Mouse (Mus musculus) gastrocnemius, postnatal 36 days (tissue): ENCODE data around the gene Fat3. TPM values are rescaled to one million over a fixed set of nuclear protein-coding genes. Genes with fewer than 3 reads are reported as not detected.
A peak's percentile ranks its signal among the peaks of the same experiment; 100 is the strongest.

ENCODE experiments used
- DNase-seq, 2 experiments: peaks; one replicate each; pipeline ENCODE4 v3.0.0; 2022
- intact Hi-C: fragments of 180-260 bp; cut with DNase I; formaldehyde crosslinking; loops from one replicate; pipeline ENCODE4 v1.15.1; 2025
- long read RNA-seq, 2 experiments: library from polyadenylated mRNA; stranded (forward); transcript quantifications; one replicate each; pipeline ENCODE4 v2.0.0; 2021
- total RNA-seq, 2 experiments: library from RNA; stranded (reverse); gene quantifications; 2 replicates each; pipeline ENCODE4 v1.2.3; 2021

Fat3 gene
- under 1 TPM; 0.46 to 0.47 TPM for total RNA-seq
- long read RNA-seq, experiment 1: 0 reads
- long read RNA-seq, experiment 2: 0 reads

DNA sequence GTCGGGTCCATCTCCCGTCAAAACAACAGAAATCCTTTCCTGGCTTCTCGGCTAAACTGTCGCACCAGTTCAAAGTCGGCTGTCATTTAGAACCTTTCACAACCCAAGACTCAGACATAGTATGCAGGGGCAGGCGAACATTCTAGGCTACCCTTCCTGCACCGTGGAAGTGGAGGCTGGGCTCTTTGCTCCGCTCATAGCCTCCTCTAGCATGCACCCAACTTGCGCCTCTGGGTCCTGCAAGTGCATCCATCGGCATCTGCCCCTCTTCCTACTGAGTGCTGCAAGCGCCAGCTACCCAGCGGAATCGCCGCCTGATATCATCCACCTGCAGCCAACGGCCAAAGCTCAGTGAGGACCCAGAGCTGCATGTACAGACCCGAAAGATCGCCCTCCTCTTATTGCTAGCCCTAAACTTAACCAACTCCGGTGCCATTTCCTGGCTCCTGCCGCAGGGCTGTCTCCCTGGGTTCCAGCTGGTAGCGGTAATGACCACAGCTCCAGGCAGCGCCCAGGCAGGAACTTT is at the start of gene Fat3:
Gene Fat3, minus strand, starts transcription at position 100 of the 526 bp plus-strand sequence.
- intact Hi-C loops: no loop called here
- no peak for DNase-seq

DNA sequence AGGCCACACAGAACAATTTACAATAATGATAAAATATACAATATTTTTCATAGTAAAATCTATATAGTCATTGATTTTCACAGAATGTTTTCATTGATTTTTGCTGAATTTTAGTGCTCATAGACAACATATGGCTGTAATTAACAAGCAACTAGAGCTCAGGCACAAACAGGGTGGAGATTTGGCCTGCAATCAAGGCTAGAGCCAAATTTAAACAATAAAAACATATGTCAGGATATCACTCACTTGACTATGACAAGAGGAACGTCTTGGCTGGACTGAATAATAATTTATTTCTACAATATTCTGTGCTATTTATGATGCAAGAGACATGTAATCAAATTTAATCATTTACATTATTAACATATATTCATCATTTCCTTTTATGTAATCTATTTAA is 31.8 kb upstream of the Fat3 start:
- DNase-seq: no peak
- intact Hi-C loops: no loop called here

DNA sequence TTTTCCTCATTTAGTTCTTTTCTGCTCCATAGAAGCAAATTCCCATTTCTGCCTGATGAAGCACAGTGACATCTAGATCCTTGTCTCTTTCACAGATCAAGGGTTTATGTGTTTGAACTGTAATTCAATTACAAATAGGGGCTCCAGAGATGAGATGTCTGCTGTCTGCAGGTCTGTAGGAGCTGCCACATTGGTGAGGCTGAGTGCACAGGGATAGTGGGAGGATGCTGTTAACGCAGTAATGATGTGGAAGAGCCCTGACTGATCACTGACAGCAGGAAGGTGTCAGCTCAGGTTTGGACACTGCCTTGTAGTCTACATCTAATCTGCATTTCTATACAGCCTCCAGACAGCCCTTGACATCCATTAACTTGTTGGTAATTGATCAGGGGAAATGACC is 16.5 kb upstream of the Fat3 start:
- intact Hi-C loops: no loop called here
- DNase-seq: no peak

DNA sequence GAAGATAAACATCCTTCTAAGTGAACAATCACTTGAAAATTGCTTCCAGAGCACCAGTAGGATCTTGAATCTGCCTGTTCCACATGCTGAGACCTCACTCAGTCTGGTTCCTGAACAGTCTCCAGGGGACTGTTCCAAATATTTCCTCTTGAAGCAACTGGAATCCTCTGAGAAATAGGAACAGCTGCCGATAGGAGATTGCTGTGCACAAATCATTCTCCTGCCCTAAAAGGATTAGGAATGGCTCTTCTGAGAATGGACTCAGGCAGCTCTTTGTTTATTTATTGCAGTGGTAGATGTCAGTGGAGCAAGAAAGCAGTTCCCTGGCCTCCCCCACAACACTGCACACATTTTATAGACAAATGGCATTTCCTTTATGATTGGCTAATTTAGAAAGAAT is 10.9 kb upstream of the Fat3 start:
- intact Hi-C loops: no loop called here
- DNase-seq: no peak

DNA sequence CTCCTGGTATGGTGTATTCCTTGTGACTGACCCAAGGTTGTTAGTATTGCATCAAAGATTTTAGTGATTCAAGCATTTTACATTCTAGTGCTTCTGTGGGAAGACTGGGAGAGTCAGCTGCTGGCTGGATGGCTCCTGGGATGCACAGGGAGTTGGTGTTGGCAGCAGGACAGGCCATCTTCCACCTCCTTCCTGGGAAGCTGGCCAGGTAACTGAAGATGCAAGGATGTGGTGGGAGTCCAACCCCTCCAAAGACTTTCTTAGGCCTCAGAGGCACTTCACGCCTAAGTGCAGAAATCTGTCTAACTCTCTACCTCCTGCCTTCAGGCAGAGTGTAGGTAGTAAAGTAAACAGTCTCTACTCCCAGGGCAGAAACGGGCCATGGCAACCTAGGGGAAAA is 2.7 kb upstream of the Fat3 start:
- intact Hi-C loops: no loop called here
- DNase-seq: no peak

DNA sequence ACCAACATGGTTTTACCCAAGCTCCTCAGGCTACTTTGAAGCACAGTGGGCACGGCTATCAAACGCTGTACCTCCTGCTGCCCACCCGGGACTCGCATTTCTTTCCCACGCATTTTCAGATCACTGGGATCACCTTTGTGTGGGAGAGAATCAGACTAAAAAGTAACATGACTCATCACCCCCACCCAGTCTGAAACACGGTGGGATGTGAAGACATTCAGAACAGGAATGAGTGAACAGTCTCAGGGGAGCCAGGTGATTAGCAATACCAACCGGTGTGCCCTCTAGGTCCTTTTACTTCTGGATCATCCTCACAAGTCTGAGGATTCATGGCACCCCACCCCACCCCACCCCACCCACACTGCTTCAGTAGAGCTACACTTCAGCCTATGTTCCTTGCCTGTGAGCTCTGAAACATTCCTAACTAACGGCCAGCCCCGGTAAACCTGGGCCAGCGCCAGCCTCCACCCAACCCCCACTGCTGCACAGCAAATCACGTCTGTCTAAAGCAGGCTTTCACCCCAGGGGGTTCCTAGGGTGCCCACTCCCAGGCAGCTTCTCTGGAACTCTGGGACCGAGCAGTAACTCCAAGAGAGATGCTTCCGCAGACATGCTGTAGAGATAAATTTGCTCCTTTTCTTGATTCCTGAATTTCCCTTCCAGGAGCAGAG is 1.7 kb upstream of the Fat3 start:
- intact Hi-C loops: no loop called here

DNA sequence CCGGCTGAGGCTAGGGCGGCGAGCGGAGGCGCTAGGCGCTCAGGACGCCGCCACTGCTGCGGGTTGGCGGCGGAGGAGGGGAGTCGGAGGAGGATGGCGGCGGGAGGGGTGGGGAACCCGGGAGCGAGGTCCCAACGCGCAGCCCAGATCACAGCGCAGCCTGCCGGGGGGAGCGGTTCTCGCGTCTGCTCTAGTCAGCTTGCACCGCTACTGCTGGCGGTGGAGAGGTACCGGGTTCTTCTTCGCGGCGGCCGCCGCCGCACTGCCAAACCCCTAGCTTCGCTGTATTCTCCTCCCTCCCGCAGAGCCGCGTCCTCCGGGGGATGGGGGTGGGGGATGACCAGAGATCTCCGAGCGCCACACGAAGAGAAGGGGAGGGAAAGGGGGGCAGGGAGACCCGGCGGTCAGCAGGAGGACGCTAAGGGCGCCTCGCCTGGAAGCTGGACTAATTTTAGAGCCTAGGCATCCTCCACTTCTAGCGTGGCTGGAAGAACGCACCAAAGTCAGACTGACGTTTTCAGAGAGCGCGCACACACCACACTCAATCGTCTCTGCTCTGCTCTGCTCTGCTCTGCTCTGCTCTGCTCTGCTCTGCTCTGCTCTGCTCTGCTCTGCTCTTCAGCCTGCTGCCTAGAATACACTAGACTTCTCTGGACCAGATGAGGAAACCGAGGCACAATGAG is 1.0 kb upstream of the Fat3 start:
- intact Hi-C loops: no loop called here
- peak; percentile 7 to 13 for DNase-seq

More for the DNA sequence above, 1.7 kb upstream of the Fat3 start:
- no peak for DNase-seq

DNA sequence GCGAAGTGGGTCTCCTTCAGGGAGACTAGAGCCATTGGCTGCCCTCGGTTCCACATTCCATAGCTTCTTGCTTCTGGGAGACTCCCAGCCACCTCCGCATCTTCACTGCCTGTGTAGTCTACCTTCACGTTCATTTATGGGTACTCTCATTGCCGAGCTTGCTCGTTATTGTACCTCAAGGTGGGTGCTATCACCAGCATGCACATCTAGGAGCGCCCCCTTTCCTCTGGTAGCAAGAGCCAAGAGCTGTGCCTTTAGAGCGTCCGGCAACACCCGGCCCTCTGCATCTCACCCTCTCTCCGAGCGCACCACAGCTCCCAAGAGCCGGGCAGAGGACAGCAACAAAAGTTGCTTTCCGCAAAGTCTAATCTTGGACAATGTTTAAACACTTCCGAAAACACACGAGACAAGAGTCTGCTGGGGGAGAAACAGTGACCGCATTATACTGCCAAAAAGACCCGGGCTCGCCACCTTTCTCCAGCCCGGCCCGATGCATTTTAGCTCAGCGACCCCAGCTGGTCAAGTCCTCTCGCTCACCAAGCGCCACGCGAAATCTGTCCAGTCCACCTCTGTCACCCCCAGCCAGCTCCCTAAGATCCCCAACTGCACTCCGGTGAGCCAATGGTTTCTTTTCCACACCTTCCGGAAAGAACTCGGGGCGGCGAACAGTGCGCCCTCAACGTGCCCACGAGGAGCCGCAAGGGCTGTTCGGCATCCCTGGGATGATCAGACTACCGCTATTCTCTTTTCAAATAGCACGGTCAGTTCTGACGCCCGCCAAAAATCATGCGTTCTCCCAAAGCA is 501 bp downstream of the Fat3 start:
- peak in 1 of 2 experiments; percentile 11 for DNase-seq
- intact Hi-C loops: no loop called here

DNA sequence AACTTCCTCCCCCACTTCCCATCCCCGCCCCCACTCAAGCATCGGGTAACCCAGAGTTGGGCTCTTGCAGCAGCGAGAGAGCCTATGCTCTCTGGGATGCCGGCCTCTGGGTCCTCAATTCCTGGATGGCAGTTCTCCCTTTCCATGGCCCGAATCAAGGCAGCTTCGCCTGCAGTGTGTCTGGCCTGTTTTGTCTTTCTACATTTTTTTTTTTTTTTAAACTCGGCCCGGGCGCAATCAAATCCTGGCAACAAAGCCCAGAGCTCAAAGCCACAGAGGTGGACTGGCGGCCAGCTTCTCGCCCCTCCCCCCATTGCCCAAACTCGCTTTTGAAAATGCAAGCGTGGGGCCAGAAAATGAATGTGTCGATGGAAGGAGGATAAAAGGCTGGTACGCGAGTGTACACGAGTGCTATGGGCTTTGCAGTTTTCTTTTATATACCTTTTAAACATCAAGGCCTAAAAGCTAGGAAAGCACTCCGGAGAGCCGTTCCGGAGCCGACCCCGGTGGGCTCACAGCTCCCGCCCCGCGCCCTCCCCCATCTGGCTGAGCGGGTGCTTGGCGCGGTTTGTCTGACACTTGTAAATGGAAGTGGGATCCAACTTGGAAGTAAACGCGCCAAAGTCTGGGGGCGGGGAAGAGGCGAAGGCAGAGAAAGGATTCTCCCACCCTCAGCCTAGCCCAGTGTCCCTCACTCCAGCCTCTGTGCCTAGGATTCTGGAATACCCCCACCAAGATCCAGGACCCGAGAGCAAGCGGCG is 1.3 kb downstream of the Fat3 start:
- intact Hi-C loops: no loop called here
- peak; percentile 6 to 12 for DNase-seq

DNA sequence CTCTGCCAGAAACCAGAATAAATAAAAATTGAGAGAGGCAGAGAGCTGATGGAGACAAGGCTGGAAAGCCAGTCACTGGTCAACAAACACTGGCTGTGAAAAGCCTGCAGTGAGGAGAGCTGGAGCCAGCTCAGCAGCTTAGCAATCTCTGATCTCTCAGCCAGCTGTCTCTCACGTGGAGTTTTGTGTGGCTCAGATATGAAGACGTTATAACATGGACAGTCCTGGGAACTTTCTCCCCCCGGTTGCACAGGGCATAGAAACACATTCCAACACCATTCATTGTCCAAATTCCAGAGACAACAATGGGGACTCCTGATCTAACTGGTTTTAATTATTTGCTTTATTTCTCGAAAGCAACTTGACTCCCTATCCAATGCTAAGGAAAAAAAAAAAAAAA is 2.2 kb downstream of the Fat3 start:
- intact Hi-C loops: no loop called here
- no peak for DNase-seq

DNA sequence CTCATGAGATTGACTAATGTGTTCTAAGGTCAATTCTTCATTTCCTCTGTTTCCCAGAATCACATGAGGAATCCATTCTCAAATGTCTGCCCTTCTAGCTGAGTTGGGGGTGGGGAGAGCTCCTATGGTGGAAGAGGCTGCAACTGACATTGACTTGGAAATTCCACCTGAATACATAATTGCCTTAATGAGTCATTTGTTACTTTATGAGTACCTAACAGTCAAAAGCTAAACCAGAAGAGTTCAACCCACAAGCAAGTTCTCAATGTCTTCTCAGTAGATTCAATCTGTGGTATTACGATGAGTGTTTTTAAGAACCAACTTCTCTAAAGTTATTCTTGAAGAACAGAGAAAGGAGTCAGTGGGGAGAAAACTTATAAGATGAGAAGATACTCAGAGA is 3.7 kb downstream of the Fat3 start:
- DNase-seq: no peak
- intact Hi-C loops: no loop called here

DNA sequence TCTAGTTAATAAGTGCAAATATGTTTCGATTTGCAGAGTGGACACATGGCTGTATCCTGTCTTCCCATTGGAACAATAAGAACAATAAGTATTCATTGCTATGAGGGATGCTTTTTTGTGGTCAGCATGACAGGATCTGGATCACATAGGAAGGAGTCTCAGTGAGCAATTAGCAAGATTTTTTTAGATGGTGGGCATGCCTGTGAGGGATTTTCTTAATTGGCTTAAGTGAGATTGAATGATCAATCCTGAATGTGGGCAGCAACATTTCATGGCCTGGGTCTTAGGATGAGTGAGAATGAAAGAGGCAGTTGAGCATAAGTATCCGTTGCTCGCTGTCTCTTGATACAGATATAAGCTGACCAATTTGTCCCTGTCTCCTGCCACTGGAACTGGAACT is 4.8 kb downstream of the Fat3 start:
- DNase-seq: no peak
- intact Hi-C loops: no loop called here

DNA sequence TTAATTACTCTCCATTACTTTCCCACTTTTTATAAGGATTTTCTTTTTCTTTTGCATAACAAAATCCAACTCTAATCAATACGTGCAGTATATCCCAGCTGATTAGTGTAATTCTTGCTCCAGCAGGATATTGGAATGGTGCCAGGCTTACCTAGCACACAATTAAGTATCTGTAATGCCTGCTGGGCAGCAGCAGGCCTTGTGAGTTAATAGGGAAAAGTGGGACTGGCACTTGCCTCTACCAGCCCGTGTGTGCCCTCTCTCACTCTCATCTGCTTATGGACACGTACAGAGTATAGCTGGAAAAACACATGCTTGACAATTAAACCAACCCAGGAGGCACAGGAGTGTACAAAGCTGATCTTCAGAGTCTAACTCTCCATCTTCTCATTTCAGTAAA is 11.4 kb downstream of the Fat3 start:
- intact Hi-C loops: no loop called here
- no peak for DNase-seq

DNA sequence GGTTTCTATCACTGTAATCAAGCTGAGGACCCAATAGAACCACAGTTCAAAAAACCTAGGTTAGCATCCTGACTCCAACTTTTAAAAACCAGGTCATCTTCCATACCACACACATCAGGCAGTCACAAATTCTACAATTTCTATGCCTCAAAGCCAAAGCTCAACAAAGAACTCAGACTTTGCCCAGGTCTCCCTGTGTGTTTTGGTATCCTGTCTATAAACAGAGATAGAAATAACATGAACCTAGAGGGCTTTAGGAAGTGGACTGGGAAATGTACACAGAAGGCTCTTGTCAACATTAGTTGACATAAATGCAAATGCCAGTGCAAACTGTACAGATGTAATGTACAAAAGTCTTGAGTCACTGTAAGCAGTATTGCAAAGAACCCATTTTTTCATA is 13.5 kb downstream of the Fat3 start:
- intact Hi-C loops: no loop called here
- no peak for DNase-seq

DNA sequence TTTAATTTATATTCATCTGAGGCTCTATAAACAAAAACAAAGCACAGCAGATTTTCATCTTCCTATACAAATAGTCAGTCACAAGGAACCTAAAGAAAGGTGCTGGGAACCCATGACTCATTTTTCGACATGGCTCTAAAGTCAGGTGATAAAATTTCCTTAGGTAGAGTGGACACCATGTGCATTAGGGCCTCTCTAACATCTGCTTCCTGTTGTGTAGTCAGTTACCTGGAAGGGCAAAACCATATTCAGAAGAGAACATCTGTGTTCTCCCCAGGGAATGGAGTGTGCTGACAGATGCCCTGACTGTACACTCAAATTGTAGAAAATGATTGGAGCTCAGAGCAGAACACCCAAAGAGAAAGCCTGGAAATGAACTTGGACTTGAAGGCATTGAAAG is 14.9 kb downstream of the Fat3 start:
- DNase-seq: no peak
- intact Hi-C loops: no loop called here

DNA sequence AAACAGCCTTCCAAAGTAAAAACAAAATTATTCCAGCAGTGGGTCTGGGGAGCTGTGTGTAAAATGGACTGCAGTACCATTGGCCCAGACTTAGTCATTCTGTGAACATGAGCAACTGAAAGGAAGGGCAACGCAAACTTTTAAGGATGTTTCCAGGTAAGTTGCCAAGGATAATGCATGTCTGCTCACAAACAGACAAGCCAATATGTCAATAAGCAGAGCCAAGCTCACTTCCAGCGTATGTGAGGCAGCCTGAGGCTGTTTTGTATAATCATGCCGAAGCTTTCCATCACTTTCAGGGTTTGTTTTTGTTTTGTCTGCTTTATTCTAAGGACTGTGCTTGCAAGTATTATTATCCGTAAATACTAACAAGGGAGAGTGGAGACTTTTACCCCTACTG is 15.9 kb downstream of the Fat3 start:
- no peak for DNase-seq
- intact Hi-C loops: no loop called here

DNA sequence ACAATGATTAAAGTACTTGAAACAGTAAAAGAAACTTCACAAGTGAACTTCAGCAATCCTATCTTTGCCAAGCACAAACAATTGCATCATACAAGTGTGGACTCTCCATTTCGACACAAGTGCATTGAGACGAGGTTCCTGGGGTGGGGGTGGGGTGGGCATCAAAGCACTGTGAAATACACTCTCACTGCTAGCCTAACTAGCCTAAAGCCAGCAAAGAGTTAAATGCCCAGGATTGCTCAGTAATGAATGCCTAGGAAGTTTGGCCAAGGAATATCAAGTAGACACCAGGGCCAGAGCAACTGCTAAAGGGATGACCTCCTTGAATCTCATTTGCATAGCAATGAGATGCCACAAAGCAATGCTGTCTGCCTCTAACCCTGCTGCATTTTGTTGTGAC is 16.3 kb downstream of the Fat3 start:
- DNase-seq: no peak
- intact Hi-C loops: no loop called here

DNA sequence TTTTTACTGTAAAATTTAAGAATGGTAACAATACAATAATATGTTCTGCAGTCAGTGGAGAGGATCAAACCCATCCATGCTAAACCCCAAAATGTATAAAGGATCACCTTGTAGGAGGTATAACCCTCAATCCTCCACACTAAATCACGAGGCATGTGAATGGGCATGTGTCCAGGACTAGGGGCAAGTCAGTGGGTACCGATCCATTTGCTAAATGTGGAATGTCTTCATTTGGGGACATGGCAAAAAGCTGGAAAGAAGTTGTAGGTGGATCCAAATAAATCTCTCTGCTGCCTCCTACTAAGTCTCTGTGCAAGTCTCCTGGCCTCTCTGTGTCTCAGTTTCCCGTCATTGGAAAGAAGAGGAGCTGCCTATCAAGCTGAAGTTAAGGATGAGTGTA is 39.6 kb downstream of the Fat3 start:
- intact Hi-C loops: no loop called here

DNA sequence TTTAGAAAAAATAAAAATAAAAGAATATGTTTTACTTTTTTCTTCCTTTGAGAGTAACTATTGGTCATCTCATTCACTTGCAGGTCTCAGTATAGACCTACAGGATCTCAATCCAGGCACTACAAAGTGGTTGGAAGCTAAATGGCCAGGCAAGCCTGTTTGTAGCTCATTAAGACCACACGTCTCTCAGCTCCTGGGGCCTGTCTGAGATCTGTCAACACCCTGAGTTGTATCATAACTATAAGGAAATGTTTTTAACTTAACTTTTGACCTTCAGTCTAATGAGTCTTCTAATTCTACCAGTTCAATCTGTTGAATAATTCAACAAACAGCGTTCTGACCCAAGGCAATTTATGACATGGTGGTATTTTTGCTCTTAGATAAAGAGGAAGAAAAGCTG is 40.5 kb downstream of the Fat3 start:
- intact Hi-C loops: no loop called here
- DNase-seq: no peak

More for the DNA sequence above, 39.6 kb downstream of the Fat3 start:
- no peak for DNase-seq

DNA sequence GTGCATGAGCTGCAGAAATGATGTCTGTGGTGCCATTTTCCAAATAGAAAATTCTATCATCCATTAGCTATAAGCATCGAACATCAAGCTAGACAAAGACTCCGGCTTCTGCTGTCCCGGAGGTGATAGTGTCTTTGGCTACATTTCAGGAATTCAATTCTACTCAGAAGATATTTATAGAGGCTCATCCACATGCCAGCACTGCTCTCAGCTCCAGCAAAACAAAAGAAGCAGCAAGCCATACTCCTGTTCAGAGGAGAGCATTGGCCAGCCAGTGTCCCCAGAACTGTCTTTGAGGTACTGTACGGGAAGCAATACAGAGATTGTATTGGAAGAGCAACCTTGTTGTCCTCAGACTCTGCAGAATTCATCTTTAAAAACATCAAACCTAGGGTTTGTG is 59.2 kb downstream of the Fat3 start:
- intact Hi-C loops: no loop called here

DNA sequence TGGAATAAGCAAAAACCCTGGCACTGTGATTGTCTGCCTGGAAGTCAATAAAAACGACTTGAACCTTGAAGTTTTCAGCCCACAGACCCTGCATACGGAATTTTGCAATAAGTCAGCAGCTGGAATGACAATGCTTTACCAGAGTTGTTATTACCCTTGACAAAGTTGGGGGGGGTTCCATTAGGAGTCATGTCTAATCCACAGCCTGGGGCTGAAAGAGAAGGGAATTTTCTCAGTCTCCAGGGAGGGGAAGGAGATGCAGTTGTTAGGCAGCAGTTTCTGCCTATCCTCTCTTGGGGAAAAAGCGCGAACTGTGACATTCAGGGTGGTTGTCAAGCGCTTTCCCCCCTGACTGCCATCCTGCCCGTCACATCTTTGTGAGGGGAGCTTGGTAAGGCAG is 60.4 kb downstream of the Fat3 start:
- intact Hi-C loops: no loop called here
- no peak for DNase-seq

More for the DNA sequence above, 59.2 kb downstream of the Fat3 start:
- no peak for DNase-seq
